Mouse (Mus musculus) thymus, adult 2 months (tissue): ENCODE measurements at regions not wholly inside any gene's neighbourhood (a gene's known extent, or its start where the extent isn't known, plus 50 kb on each side); places are given as distances from the start of the nearest gene placed in this dataset.
"Not testable (repeated sequence)": the region's sequence is repeated elsewhere in the genome, so short reads cannot be mapped to it uniquely, and the experiment has no call there.

ENCODE experiments used
- DNase-seq: peaks from one replicate; pipeline ENCODE4 v3.0.0; 2021
- H3K27ac ChIP-seq: fragments of 200-500 bp; 2 replicates; pipeline ENCODE4 v1.5.1; 2012; ENCODE audit warnings: low read length, control low read depth; ENCODE audit not compliant: control insufficient read depth, insufficient read depth
- H3K27me3 ChIP-seq: fragments of 200-500 bp; 2 replicates; pipeline ENCODE4 v1.6.1; 2012; ENCODE audit warnings: mild to moderate bottlenecking, low read length, moderate library complexity, mixed read lengths; ENCODE audit not compliant: control insufficient read depth, insufficient read depth
- H3K36me3 ChIP-seq: fragments of 200-500 bp; 2 replicates; pipeline ENCODE4 v1.6.1; 2012; ENCODE audit warnings: mild to moderate bottlenecking, low read length, moderate library complexity; ENCODE audit not compliant: control insufficient read depth, insufficient read depth
- H3K4me1 ChIP-seq: fragments of 200-500 bp; replicated peaks from 2 replicates; pipeline ENCODE4 v1.6.1; 2012; ENCODE audit warnings: low read length; ENCODE audit not compliant: control insufficient read depth, insufficient read depth
- H3K4me3 ChIP-seq: fragments of 200-500 bp; 2 replicates; pipeline ENCODE4 v1.5.1; 2012; ENCODE audit warnings: mild to moderate bottlenecking, low read length, control low read depth, moderate library complexity; ENCODE audit not compliant: control insufficient read depth, insufficient read depth
- CTCF ChIP-seq: fragments of 200-500 bp; IDR thresholded peaks from 2 replicates; pipeline ENCODE4 v1.5.1; 2012; ENCODE audit warnings: mild to moderate bottlenecking, control low read depth, low read length, moderate library complexity, borderline replicate concordance; ENCODE audit not compliant: control insufficient read depth, poor library complexity, insufficient read depth; ENCODE audit errors: extremely low read depth
- POLR2A ChIP-seq: fragments of 200-500 bp; IDR thresholded peaks from 2 replicates; pipeline ENCODE4 v1.6.1; 2012; ENCODE audit warnings: mild to moderate bottlenecking, low read length, control low read depth, moderate library complexity; ENCODE audit not compliant: control insufficient read depth, poor library complexity, insufficient read depth; ENCODE audit errors: extremely low read depth
- WGBS: fragments of 180-500 bp; shearing (Covaris S2); methylation state at CpG from one replicate; pipeline ENCODE4 v1.1.7; 2018; 5-methylcytosine and 5-hydroxymethylcytosine counted together

DNA sequence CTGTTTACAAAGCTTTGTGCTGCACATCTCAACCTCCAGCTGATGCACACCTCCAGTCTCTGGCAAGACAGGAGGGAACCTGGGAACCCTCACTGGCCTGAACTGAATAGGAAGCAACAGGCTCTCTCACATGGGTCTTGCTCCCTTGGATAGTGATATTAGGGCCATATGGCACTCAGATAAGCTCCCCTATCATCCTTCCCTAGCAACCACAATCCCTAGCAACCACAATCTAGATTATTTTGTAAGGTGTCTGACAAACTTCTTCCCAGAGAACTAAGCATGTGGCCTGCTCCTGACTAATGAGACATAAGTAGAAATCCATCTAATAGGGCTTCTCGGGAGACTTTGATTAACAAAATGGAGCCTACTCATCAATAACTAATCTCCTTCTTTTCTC, 253.1 kb upstream of the Ercc4 start:
- H3K4me3 ChIP-seq: no peak overlapping the region
- no peaks in the 10 kb centered on the region for H3K4me1 ChIP-seq
- no peaks in the 10 kb centered on the region for H3K27me3 ChIP-seq
- H3K36me3 ChIP-seq: no peaks in the 10 kb centered on the region
- H3K27ac ChIP-seq: no peak overlapping the region
- no peak for TF ChIP-seq POLR2A
- no peak for TF ChIP-seq CTCF
- no peak for DNase-seq
- 91% methylated on average over 1 of the region's 1 CpGs for WGBS

DNA sequence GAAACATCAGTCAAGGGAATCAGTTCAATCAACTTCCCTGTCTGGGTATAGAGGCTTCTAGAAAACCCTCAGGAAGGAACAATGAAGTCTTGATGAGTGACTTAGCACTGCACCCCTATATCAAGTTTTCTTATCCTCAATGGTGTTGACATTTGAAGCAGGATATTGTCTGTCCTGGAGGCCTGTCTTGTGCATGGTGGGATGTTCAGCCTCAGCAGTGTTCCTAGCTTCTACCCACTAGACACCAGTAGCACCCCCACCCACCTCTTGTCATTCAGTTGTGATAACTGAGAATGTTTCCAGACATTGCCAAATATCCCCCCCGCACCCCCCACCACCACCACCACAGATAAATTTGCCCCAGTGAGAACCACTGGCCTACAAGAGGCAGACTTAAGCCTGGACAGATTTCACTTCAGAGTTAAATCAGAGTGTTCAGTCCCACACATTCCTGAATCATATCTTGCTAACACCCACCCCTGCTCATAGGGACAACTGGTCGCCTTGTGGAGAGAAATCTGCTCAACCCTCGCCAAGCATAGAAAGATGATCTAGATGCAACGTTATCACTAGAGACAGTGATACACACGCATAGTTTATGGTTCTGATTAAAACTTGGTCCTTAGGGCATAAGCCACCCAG, 249.6 kb upstream of the Ercc4 start:
- no peak for DNase-seq
- Histone ChIP-seq H3K27me3 (no peaks in the 10 kb centered on the region), H3K4me3 (no peak overlapping the region), H3K4me1 (no peaks in the 10 kb centered on the region), H3K36me3 (no peaks in the 10 kb centered on the region), H3K27ac (no peak overlapping the region)
- 96% methylated on average over 5 of the region's 5 CpGs for WGBS
- TF ChIP-seq CTCF (no peak), POLR2A (no peak)

DNA sequence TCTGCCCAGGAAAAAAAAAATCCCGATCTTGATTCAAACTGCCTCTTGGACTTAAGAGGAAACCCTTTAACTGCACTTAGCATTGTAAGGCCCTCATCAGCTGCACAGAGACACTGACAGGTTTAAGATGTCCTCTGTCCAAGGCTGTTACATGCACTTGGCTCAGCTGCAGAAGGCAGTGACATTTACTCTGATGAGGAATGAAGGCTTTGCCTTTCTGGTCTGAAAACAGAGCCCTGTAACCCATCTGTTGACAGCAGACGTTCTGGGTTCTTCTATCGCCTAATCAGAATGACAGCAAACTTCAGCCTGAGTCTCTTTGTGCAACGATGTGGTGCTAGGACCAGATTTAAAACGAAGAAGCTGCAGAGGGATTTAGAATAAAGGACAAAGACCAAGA, 246.9 kb upstream of the Ercc4 start:
- TF ChIP-seq POLR2A (no peak), CTCF (no peak)
- H3K27ac ChIP-seq: no peak overlapping the region
- no peaks in the 10 kb centered on the region for H3K27me3 ChIP-seq
- no peaks in the 10 kb centered on the region for H3K36me3 ChIP-seq
- no peak overlapping the region for H3K4me3 ChIP-seq
- DNase-seq: no peak
- H3K4me1 ChIP-seq: no peaks in the 10 kb centered on the region
- 91% methylated on average over 5 of the region's 5 CpGs for WGBS

DNA sequence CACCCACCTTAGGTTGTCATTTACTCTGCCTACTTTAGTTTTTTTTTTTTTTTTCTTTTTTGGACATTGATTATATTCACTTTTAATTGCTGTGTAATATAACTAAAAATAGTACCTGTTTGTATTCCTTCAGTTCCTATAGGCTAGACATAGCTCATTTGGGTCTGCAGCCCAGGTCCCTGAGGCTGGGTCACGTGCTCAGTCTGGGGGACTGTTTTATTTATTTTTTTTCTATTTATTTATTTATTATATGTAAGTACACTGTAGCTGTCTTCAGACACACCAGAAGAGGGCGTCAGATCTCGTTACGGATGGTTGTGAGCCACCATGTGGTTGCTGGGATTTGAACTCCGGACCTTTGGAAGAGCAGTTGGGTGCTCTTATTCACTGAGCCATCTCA, 231.2 kb upstream of the Ercc4 start:
- not testable (repeated sequence) for DNase-seq, H3K4me1 ChIP-seq, H3K4me3 ChIP-seq, H3K36me3 ChIP-seq, H3K27ac ChIP-seq, H3K27me3 ChIP-seq
- 92% methylated on average over 5 of the region's 5 CpGs for WGBS

DNA sequence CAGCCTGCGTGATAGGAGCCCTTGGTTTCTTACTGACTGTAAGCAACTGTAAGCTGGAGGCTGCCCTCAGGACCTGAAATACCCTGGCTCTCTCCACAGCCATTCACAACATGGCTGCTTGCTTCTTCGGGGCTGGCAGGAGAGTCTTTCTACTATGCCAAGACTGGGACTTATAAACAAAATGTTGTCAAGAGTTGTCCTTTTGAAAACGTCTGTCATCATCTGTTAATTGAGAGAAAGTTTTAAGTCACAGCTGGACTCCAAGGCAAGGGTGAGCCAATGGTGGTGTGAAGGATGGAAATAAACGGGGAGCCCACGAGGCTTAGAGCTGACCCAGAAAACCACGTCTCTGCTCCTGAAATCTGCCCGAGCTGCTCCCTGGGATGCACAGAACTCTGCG, 229.5 kb upstream of the Ercc4 start:
- H3K27ac ChIP-seq: no peak overlapping the region
- DNase-seq: no peak
- WGBS: 91% methylated on average over 8 of the region's 8 CpGs
- H3K4me1 ChIP-seq: no peaks in the 10 kb centered on the region
- no peaks in the 10 kb centered on the region for H3K27me3 ChIP-seq
- H3K4me3 ChIP-seq: no peak overlapping the region
- TF ChIP-seq CTCF (no peak), POLR2A (no peak)
- H3K36me3 ChIP-seq: no peaks in the 10 kb centered on the region

DNA sequence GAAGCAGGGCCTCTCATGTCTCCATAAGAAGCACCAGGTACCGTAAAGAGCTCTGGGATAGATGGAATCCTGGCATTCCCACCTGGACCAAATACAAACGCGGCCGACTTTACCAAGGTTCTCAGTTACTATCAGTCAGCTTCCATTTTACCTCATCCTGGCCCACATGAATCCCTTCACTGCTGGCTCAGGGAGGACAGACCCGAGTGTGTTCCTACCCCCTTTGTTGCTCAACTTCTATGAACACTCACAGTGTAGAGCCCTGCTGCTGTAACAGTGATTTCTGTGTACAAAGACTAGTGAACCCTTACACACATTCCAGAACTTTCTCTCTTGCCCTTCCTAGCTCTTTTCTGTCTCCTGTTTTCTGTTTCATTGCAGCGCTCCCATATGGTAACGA, 229.0 kb upstream of the Ercc4 start:
- 88% methylated on average over 7 of the region's 7 CpGs for WGBS
- Histone ChIP-seq H3K36me3 (no peaks in the 10 kb centered on the region), H3K4me3 (no peak overlapping the region), H3K27me3 (no peaks in the 10 kb centered on the region), H3K4me1 (no peaks in the 10 kb centered on the region), H3K27ac (no peak overlapping the region)
- DNase-seq: no peak
- TF ChIP-seq POLR2A (no peak), CTCF (no peak)

DNA sequence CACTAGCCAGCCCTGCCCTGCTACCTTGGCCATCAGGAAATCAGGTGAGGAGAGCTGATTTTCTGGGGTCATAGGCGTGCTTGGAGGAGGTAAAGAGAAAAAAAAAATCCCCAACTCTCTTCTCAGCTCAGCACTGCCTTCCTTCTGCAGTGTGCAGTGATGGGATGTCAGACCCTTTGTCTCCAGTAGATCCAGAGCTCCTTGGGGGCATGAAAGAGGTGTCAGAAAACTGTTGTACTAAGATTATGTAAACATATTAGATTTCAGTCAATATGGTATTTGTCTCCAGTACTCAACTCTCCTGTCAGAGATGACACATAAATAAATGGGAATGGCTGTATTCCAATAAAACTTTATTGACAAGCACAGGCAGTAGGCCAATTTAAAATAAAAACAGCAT, 226.8 kb upstream of the Ercc4 start:
- Histone ChIP-seq H3K4me3 (no peak overlapping the region), H3K27ac (no peak overlapping the region), H3K36me3 (no peaks in the 10 kb centered on the region), H3K27me3 (no peaks in the 10 kb centered on the region), H3K4me1 (no peaks in the 10 kb centered on the region)
- DNase-seq: no peak
- WGBS: 81% methylated on average over 1 of the region's 1 CpGs
- TF ChIP-seq POLR2A: no peak
